Mouse (Mus musculus) liver, embryonic 14.5 days (tissue): Measurements from ENCODE around the gene Abcc4.

Experiments
- CTCF ChIP-seq: IDR thresholded peaks from 2 replicates; pipeline ENCODE4 v1.5.1; 2016; ENCODE audit warnings: antibody characterized with exemption, low read depth, control low read depth
- EP300 ChIP-seq: IDR thresholded peaks from 2 replicates; pipeline ENCODE4 v1.6.1; 2016; ENCODE audit warnings: antibody characterized with exemption, low read depth

- TF ChIP-seq CTCF: no peak
- no peak for TF ChIP-seq EP300
These were observed 214.3 kb downstream of the Abcc4 start for GRCm38 (mm10) chr14:118491708-118492107.
